Mouse (Mus musculus) lung, postnatal 0 days (tissue): ENCODE measurements around the gene Suclg2.

ENCODE experiments used
- CTCF ChIP-seq: IDR thresholded peaks from 2 replicates; pipeline ENCODE4 v1.5.1; 2016; ENCODE audit warnings: antibody characterized with exemption, mild to moderate bottlenecking
- EP300 ChIP-seq: IDR thresholded peaks from 2 replicates; pipeline ENCODE4 v1.6.1; 2016; ENCODE audit warnings: antibody characterized with exemption, mild to moderate bottlenecking, control low read depth

- TF ChIP-seq CTCF (no peak), EP300 (no peak)
These were observed 110.5 kb downstream of the Suclg2 start for GRCm38 (mm10) chr6:95608123-95608522.
